Mouse (Mus musculus): ENCODE measurements around the gene Aurkc. TPM values are rescaled to one million over a fixed set of nuclear protein-coding genes. Genes with fewer than 3 reads are reported as not detected.
"Not testable (repeated sequence)": the region's sequence is repeated elsewhere in the genome, so short reads cannot be mapped to it uniquely, and the experiment has no call there.

Aurkc gene
- not detected for total RNA-seq (2021)
- long read RNA-seq, experiment 1 = 0 reads
- long read RNA-seq, experiment 2 = 0 reads

DNA sequence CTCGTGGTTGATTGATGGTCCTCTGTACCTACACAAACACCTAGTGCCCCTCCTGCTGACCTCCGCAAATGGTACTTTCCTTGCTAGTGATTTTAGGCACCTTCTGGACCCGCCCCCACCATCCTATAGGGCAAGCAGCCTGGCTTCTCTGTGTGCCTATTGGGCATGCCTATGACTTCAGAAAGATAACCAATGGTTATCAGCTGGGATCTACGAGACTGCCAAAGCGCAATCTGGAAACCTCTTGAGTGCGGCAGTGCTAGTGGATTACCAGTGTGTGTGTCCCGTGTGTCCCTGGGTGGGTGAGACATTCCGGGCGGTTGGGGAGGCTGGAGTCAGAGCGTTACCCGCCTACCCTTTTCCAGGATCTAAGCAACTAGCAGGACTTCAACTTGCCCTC lies at the start of gene Aurkc:
Gene Aurkc, plus strand, starts transcription at position 50 of the 400 bp plus-strand sequence.
- not testable (repeated sequence) for DNase-seq (ENCODE audit: low spot score in 2 of 2)

DNA sequence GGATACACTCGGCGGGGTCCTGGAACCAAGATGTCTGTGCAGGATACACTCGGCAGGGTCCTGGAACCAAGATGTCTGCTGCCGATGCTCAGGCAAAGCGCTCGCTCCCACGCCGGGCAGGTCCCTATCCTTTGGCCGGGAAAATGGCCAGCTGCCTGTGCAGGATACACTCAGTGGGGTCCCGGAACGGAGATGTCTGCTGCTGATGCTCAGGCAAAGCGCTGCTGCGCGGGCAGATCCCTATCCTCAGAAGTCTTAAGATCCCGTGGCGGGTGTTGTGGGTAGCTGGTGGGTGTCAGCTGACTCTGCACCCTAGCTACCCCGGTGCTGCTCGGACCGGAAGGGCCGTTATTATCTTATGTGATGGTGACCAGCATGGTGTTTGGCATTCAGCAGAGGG lies 47.0 kb upstream of the Aurkc start:
- not testable (repeated sequence) for DNase-seq (ENCODE audit: low spot score in 2 of 2)

GRCm38 (mm10) chr7:6956576-6956975 lies 38.5 kb upstream of the Aurkc start:
- DNase-seq (ENCODE audit: low spot score in 2 of 2) = no peak

DNA sequence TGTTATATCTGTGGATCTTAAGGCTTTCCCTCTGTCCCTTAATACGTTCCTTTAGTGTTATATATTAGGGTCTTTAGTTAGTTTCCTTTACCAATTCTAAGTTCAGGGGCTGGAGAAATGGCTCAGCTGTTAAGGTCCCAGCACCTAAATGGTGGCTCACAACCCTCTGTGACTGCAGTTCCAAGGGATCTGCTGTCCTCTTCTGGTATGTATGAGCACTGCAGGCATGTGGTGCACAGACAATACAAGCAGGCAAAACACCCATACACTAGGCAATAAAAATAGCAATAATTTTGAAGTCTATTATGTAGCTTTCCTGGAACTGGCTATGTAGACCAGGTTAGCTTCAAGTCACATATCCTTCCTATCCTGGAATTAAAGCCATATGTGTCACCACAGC lies 36.5 kb upstream of the Aurkc start:
- DNase-seq (ENCODE audit: low spot score in 2 of 2) = no peak

DNA sequence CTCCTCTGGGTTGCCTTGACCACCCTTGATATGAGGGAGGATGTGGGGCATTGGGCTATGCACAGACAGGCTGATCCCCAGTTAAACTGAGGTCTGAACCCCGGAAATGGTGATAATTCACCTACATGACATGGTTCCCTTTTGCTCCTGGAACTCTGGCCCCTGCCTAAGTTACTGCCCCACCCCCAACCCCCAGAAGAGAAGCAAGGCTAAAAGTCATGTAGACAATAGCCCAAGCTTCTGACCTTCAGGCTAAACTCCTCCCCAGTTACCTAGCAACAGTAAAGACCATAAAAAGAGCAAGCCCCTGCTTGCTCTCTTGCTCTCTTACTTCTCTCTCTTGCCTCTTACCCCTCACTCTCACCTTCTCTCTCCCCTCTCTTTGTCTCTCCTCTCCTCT lies 21.5 kb upstream of the Aurkc start:
- DNase-seq (ENCODE audit: low spot score in 2 of 2) = no peak

DNA sequence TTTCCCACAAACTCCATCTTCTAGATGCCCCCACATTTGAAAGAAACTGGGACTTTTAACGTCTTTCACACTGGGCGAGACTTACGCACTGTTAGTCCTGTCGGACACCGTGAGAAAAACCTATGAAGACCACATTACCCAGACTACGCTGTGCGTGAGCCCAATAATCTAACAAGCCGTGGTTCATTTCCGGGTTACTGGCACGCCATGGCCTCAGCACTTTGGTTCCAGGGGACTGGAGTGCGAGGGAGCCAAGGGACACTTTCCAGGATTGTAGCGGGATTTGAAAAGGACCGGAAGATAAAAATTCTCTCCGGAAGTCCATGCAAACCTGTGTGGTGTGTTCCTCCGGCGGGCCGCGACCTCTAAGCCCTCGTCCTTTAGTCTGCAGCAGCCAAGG lies 18.2 kb upstream of the Aurkc start:
- DNase-seq (ENCODE audit: low spot score in 2 of 2) = no peak

DNA sequence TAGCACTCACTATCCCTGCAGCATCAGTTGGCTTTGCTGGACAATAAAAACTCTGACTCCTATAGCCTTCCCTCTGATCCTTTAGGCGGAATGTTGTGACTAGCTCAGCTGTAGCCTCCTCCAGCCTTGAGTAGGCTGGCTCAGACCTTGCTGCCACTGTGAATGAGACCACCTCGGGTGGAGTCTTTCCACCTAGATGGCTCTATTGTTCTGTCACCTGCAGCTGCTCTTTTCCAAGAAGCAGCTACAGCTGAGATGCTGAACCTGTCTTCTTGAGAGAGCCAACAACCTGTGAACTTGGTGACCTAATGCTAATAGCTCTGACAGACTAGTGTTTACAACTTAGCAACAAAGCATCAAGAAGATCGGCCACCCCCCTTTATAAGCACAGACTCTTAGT lies 3.8 kb downstream of the Aurkc start:
- DNase-seq (ENCODE audit: low spot score in 2 of 2) = not testable (repeated sequence)

GRCm38 (mm10) chr7:7005441-7005840 lies 10.3 kb downstream of the Aurkc start:
- DNase-seq (ENCODE audit: low spot score in 2 of 2) = not testable (repeated sequence)

DNA sequence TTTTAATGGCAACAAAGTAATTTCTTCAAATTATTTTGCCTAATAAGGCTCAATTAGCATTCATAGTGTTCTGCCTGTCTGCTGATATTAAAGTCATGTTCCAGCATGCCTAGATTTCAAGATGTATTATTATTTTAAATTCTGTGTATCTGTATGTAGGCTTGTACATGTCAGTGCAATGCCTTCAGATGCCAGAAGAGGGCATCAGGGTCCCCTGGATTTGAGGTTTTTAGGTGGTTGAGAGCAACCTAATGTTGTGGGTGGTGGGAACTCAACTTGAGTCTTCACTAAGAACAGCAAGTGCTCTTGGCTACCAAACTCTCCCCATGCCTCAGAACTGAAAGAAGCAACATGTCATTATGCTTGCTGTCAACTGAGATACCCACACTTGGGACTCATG lies 32.3 kb downstream of the Aurkc start:
- DNase-seq (ENCODE audit: low spot score in 2 of 2) = no peak

DNA sequence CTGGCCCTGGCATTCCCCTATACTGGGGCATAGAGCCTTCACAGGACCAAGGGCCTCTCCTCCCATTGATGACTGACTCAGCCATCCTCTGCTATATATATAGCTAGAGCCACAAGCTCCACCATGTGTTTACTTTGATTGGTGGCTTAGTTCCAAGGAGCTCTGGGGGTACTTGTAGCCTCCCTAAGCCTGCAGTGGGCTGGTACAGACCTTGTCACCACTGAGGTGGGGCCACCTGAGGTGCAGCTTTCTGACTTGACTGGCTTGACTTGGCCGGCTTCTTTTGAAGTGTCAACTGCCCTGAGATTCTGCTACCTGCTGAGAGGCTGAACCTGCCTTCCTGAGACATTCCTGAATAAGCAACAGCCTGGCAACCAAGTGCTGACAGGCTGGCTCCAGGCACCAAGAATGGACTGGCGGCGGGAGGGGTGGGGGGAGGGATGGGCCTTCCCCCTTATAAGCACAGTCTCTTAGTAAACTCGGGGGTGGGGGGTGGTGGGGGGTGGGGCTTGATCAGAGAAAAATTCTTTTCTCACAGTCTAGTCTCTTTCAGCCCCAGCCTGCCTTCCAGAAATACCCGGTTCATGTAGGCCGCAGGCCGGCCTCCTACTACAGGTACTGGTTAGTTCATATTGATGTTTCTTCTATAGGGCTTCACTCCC lies 54.7 kb downstream of the Aurkc start:
- not testable (repeated sequence) for DNase-seq (ENCODE audit: low spot score in 2 of 2)

Other genes with a start within 250 kb of the Aurkc start
- gene Zfp954, start 126.2 kb downstream of the Aurkc start, total RNA-seq (2021) = 10 to 100 TPM; 10.6 to 10.8 TPM
- under 1 TPM; 0.87 to 0.93 TPM for gene Zfp773, start 141.5 kb downstream of the Aurkc start, total RNA-seq (2021)
- gene Zfp418, start 176.0 kb downstream of the Aurkc start, total RNA-seq (2021) = 1 to 10 TPM; 2.4 to 3.0 TPM
- gene Zfp772, start 214.7 kb downstream of the Aurkc start, total RNA-seq (2021) = 1 to 10 TPM; 6.0 to 6.4 TPM